Mouse (Mus musculus): ENCODE measurements around the gene Gm10197. TPM values are rescaled to one million over a fixed set of nuclear protein-coding genes. Genes with fewer than 3 reads are reported as not detected.

Gene Gm10197
- total and polyA plus RNA-seq, 2 experiments from 2014 or later: not detected

- H3K4me1 ChIP-seq (ENCODE audit: insufficient read depth, low read length): no peaks in the 10 kb centered on the region
- WGBS: 80% methylated on average over 7 of the region's 7 CpGs
- no peaks in the 10 kb centered on the region for H3K27me3 ChIP-seq (ENCODE audit: insufficient read depth, low read length)
- H3K4me2 ChIP-seq (ENCODE audit: low read depth, low read length): no peak overlapping the region
- DNase-seq (ENCODE audit: low spot score): no peak
- H3K9me3 ChIP-seq (ENCODE audit: low read length): no peaks in the 10 kb centered on the region
- TF ChIP-seq CTCF (IDR thresholded peaks at IDR 0.05; ENCODE audit: low read depth): no peak
- no peak for ATAC-seq
- no peak overlapping the region for H3K27ac ChIP-seq
- peaks cover 4% of the 10 kb centered on the region; the same call in 1 of the 2 replicates for H3K36me3 ChIP-seq (ENCODE audit: insufficient read depth, low read length)
- H3K9ac ChIP-seq (replicated peaks; ENCODE audit: low read length): no peak overlapping the region
- H3K4me3 ChIP-seq (ENCODE audit: low read length): no peak overlapping the region
Measured at GRCm38 (mm10) chr19:53353864-53354263, 17.7 kb downstream of the Gm10197 start.

- no peak for DNase-seq (ENCODE audit: low spot score)
- 72% methylated on average over 14 of the region's 14 CpGs for WGBS
- TF ChIP-seq CTCF (IDR thresholded peaks at IDR 0.05; ENCODE audit: low read depth): no peak
- no peaks in the 10 kb centered on the region; the same call in 1 of the 2 replicates for H3K36me3 ChIP-seq (ENCODE audit: insufficient read depth, low read length)
- H3K4me3 ChIP-seq (ENCODE audit: low read length): no peak overlapping the region
- H3K27me3 ChIP-seq (ENCODE audit: insufficient read depth, low read length): no peaks in the 10 kb centered on the region
- no peak overlapping the region for H3K9ac ChIP-seq (replicated peaks; ENCODE audit: low read length)
- no peak overlapping the region for H3K4me2 ChIP-seq (ENCODE audit: low read depth, low read length)
- no peak for ATAC-seq
- H3K4me1 ChIP-seq (ENCODE audit: insufficient read depth, low read length): 0 out of 2 replicates have a peak, but pooled peaks cover 7% of the 10 kb centered on the region
- no peaks in the 10 kb centered on the region for H3K9me3 ChIP-seq (ENCODE audit: low read length)
- no peak overlapping the region for H3K27ac ChIP-seq
Measured at GRCm38 (mm10) chr19:53345766-53346165, 25.8 kb downstream of the Gm10197 start.

GRCm38 (mm10) chr19:53344062-53344461, 27.5 kb downstream of the Gm10197 start:
- WGBS: 82% methylated on average over 16 of the region's 16 CpGs
- no peak for TF ChIP-seq CTCF (IDR thresholded peaks at IDR 0.05; ENCODE audit: low read depth)
- H3K9ac ChIP-seq (replicated peaks; ENCODE audit: low read length): no peak overlapping the region
- H3K9me3 ChIP-seq (ENCODE audit: low read length): no peaks in the 10 kb centered on the region
- no peak for DNase-seq (ENCODE audit: low spot score)
- no peaks in the 10 kb centered on the region for H3K27me3 ChIP-seq (ENCODE audit: insufficient read depth, low read length)
- H3K4me3 ChIP-seq (ENCODE audit: low read length): no peak overlapping the region
- ATAC-seq: no peak
- 0 out of 2 replicates have a peak overlapping the region, but pooled peaks have one; percentile 10 for H3K4me2 ChIP-seq (ENCODE audit: low read depth, low read length)
- H3K36me3 ChIP-seq (ENCODE audit: insufficient read depth, low read length): no peaks in the 10 kb centered on the region; the same call in 1 of the 2 replicates
- peaks cover 10% of the 10 kb centered on the region; the same call in 1 of the 2 replicates for H3K4me1 ChIP-seq (ENCODE audit: insufficient read depth, low read length)
- H3K27ac ChIP-seq: no peak overlapping the region

- Histone ChIP-seq H3K9me3 (ENCODE audit: low read length) (no peaks in the 10 kb centered on the region), H3K27me3 (ENCODE audit: insufficient read depth, low read length) (no peaks in the 10 kb centered on the region), H3K4me1 (ENCODE audit: insufficient read depth, low read length) (peaks cover 10% of the 10 kb centered on the region; the same call in 1 of the 2 replicates), H3K27ac (no peak overlapping the region), H3K4me3 (ENCODE audit: low read length) (no peak overlapping the region), H3K9ac (replicated peaks; ENCODE audit: low read length) (no peak overlapping the region), H3K36me3 (ENCODE audit: insufficient read depth, low read length) (peaks cover under 1% of the 10 kb centered on the region; the same call in 1 of the 2 replicates), H3K4me2 (ENCODE audit: low read depth, low read length) (no peak overlapping the region)
- ATAC-seq (no peak), DNase-seq (ENCODE audit: low spot score) (no peak)
- 88% methylated on average over 13 of the region's 13 CpGs for WGBS
- TF ChIP-seq CTCF (IDR thresholded peaks at IDR 0.05; ENCODE audit: low read depth): no peak
Measured at GRCm38 (mm10) chr19:53343174-53343881, 28.2 kb downstream of the Gm10197 start.

- peak; percentile 79; the same call in 1 of the 2 replicates for ATAC-seq
- Histone ChIP-seq H3K4me1 (ENCODE audit: insufficient read depth, low read length) (peaks cover 10% of the 10 kb centered on the region; the same call in 1 of the 2 replicates), H3K27ac (no peak overlapping the region), H3K27me3 (ENCODE audit: insufficient read depth, low read length) (no peaks in the 10 kb centered on the region), H3K36me3 (ENCODE audit: insufficient read depth, low read length) (peaks cover 10% of the 10 kb centered on the region; the same call in 1 of the 2 replicates), H3K9me3 (ENCODE audit: low read length) (no peaks in the 10 kb centered on the region), H3K9ac (replicated peaks; ENCODE audit: low read length) (peak overlapping the region; percentile 26; the same call in 1 of the 2 replicates), H3K4me3 (ENCODE audit: low read length) (0 out of 2 replicates have a peak overlapping the region, but pooled peaks have one; percentile 4), H3K4me2 (ENCODE audit: low read depth, low read length) (peak overlapping the region; percentile 33)
- no peak for TF ChIP-seq CTCF (IDR thresholded peaks at IDR 0.05; ENCODE audit: low read depth)
- peak; percentile 66 for DNase-seq (ENCODE audit: low spot score)
- 21% methylated on average over 6 of the region's 6 CpGs for WGBS
Measured at GRCm38 (mm10) chr19:53340423-53340822, 31.1 kb downstream of the Gm10197 start.

- Histone ChIP-seq H3K9ac (replicated peaks; ENCODE audit: low read length) (no peak overlapping the region), H3K9me3 (ENCODE audit: low read length) (no peaks in the 10 kb centered on the region), H3K27me3 (ENCODE audit: insufficient read depth, low read length) (no peaks in the 10 kb centered on the region), H3K4me1 (ENCODE audit: insufficient read depth, low read length) (peaks cover 6% of the 10 kb centered on the region; the same call in 1 of the 2 replicates), H3K4me2 (ENCODE audit: low read depth, low read length) (no peak overlapping the region), H3K27ac (no peak overlapping the region), H3K4me3 (ENCODE audit: low read length) (no peak overlapping the region), H3K36me3 (ENCODE audit: insufficient read depth, low read length) (peaks cover 17% of the 10 kb centered on the region)
- WGBS: 91% methylated on average over 9 of the region's 9 CpGs
- no peak for ATAC-seq
- no peak for DNase-seq (ENCODE audit: low spot score)
- no peak for TF ChIP-seq CTCF (IDR thresholded peaks at IDR 0.05; ENCODE audit: low read depth)
Measured at GRCm38 (mm10) chr19:53335241-53335640, 36.3 kb downstream of the Gm10197 start.

- TF ChIP-seq CTCF (IDR thresholded peaks at IDR 0.05; ENCODE audit: low read depth): no peak
- H3K9me3 ChIP-seq (ENCODE audit: low read length): no peaks in the 10 kb centered on the region
- ATAC-seq: no peak
- peaks cover 17% of the 10 kb centered on the region for H3K36me3 ChIP-seq (ENCODE audit: insufficient read depth, low read length)
- whole genome bisulfite sequencing: 86% methylated on average over 6 of the region's 6 CpGs
- no peak overlapping the region for H3K4me2 ChIP-seq (ENCODE audit: low read depth, low read length)
- no peak overlapping the region for H3K9ac ChIP-seq (replicated peaks; ENCODE audit: low read length)
- no peak for DNase-seq (ENCODE audit: low spot score)
- H3K27ac ChIP-seq: no peak overlapping the region
- no peak overlapping the region for H3K4me3 ChIP-seq (ENCODE audit: low read length)
- 0 out of 2 replicates have a peak, but pooled peaks cover 4% of the 10 kb centered on the region for H3K4me1 ChIP-seq (ENCODE audit: insufficient read depth, low read length)
- no peaks in the 10 kb centered on the region for H3K27me3 ChIP-seq (ENCODE audit: insufficient read depth, low read length)
Measured at GRCm38 (mm10) chr19:53333730-53334129, 37.8 kb downstream of the Gm10197 start.

Measured in hindbrain, postnatal 0 days (tissue).